Mouse (Mus musculus): ENCODE measurements at regions not wholly inside any gene's neighbourhood (a gene's known extent, or its start where the extent isn't known, plus 50 kb on each side); places are given as distances from the start of the nearest gene placed in this dataset.

DNA sequence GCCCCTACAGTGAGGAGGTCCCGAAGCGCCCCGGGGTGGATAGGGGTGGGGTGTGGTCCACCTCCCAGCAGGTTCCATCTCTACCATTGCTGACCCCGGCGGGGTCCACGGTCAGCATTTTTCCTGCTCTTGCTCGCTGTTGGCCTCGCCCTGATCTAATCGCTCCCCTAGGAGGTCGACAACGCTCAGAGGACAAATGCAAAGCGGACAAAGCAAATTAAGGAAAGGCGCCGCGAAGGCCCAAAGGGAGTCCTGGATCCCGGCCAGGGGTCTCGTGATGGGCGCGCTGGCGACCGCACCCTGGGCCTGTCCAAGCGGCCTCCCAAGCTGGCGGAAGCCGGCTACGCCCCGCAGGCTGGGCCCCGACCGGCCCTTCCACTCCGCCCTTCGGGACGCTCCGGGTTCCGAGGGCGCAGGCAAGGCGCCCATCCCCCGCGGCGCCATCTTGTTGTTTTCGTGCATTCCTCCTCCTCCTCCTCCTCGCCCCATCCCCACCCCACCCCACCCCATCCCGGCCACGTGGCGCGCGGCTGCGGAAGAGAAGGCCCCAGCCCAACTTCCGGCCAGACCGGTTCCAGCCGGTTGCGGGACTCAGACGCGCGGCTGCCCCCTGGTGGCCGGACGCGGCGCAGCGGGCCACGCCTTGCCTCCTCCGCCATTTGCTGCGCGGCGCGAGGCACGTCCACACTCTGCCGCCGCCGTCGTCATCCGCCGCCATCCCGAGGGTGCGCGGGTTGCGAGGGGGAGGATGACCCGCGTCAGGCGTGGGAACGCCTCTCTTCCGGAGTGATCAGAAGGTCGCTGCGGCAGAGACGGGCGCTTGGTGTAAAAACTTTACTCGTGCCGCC lies 76.5 kb upstream of the Chd2 start:
- H3K27ac ChIP-seq (ENCODE audit: insufficient read depth, low read length), result peak overlapping the region; percentile 97
- no peaks in the 10 kb centered on the region for H3K27me3 ChIP-seq (ENCODE audit: control insufficient read depth, insufficient read depth, low read length, poor library complexity, severe bottlenecking)
- H3K9ac ChIP-seq (ENCODE audit: low read depth, poor library complexity, severe bottlenecking), result peak overlapping the region; percentile 86
- no peaks in the 10 kb centered on the region for H3K36me3 ChIP-seq (ENCODE audit: control insufficient read depth, insufficient read depth, low read length, poor library complexity, severe bottlenecking)
- H3K4me1 ChIP-seq (ENCODE audit: control insufficient read depth, insufficient read depth, low read length), result peaks cover 3% of the 10 kb centered on the region
- H3K4me3 ChIP-seq (ENCODE audit: low read depth, low read length), result peak overlapping the region; percentile 82
- H3K9me3 ChIP-seq (replicated peaks; ENCODE audit: control insufficient read depth, insufficient read depth, low read length, poor library complexity, severe bottlenecking), result no peaks in the 10 kb centered on the region
- TF ChIP-seq POLR2A (IDR thresholded peaks at IDR 0.05; ENCODE audit: insufficient read depth, low read length) (no peak), EP300 (IDR thresholded peaks at IDR 0.05; ENCODE audit: insufficient read depth, low read depth, low read length) (peak; percentile 95), CTCF (IDR thresholded peaks at IDR 0.05; ENCODE audit: low read depth, low read length) (peak; percentile 72)

DNA sequence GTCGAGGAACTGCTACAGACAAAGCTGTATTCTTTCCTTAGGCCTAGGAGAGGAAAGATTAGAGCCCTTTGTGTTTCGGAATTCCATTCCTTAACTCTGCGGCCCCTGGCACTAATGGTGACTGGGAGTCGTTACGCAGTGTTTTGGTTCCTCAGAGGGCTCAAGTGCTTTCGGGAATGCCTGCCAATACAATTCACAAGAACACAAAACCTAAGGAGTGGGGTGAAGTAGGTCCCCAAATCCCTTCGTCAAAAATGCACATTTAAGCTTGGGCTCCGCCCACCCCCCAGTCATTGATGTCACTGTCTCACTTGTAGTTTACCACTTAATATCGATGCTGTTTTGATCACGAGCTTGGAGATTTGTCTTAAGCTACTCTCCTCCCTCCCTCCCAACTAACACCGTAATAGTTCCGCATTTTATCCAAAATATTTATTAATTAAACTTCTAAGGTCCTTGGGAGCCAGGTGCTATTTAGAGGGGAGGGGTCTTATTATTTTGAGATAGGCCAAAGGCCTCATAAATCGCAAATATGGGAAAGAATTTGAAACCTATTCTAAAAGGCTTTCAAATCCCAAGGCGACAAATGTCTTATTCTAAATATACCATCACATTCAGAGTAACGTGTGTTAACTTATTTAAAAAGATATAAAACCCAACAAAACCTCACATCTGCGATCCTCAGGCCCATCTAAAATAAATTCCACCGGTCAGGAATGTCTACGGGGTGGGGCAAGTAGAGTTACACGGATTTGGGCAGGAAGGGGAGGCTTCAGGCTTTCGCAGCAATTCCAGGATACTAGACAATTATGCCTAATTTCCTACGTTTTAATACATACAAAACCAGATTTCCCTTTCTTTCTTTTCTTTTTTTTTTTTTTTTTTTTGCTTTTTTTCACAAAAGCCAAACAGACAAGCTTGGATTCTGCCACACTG lies 75.6 kb upstream of the Chd2 start:
- Histone ChIP-seq H3K4me3 (ENCODE audit: low read depth, low read length) (peak overlapping the region; percentile 55), H3K27me3 (ENCODE audit: control insufficient read depth, insufficient read depth, low read length, poor library complexity, severe bottlenecking) (no peaks in the 10 kb centered on the region), H3K36me3 (ENCODE audit: control insufficient read depth, insufficient read depth, low read length, poor library complexity, severe bottlenecking) (no peaks in the 10 kb centered on the region), H3K4me1 (ENCODE audit: control insufficient read depth, insufficient read depth, low read length) (peaks cover 3% of the 10 kb centered on the region), H3K27ac (ENCODE audit: insufficient read depth, low read length) (peak overlapping the region; percentile 97), H3K9me3 (replicated peaks; ENCODE audit: control insufficient read depth, insufficient read depth, low read length, poor library complexity, severe bottlenecking) (no peaks in the 10 kb centered on the region), H3K9ac (ENCODE audit: low read depth, poor library complexity, severe bottlenecking) (peak overlapping the region; percentile 86)
- peak; percentile 83 for TF ChIP-seq EP300 (IDR thresholded peaks at IDR 0.05; ENCODE audit: insufficient read depth, low read depth, low read length)
- TF ChIP-seq POLR2A (IDR thresholded peaks at IDR 0.05; ENCODE audit: insufficient read depth, low read length), result no peak

DNA sequence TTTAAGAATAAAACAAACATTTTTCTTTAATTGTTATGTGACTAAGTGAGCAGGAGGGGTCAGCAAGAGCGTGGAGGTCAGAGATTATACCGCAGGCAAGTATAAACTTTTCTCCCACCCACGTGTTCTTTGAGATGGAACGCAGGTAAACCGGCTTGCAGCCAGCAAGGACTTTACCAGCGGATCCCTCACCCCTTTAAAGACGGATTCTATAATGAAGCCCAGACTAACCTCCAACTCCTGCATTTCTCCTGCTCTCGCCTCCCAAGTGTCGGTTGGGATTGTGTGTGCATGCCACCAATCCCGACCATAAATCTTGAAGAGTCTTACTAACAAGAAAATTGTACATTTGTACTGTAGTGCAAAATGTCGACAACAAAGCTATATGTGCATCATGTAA lies 74.4 kb upstream of the Chd2 start:
- Histone ChIP-seq H3K4me1 (ENCODE audit: control insufficient read depth, insufficient read depth, low read length) (peaks cover 3% of the 10 kb centered on the region), H3K9me3 (replicated peaks; ENCODE audit: control insufficient read depth, insufficient read depth, low read length, poor library complexity, severe bottlenecking) (no peaks in the 10 kb centered on the region), H3K27me3 (ENCODE audit: control insufficient read depth, insufficient read depth, low read length, poor library complexity, severe bottlenecking) (no peaks in the 10 kb centered on the region), H3K4me3 (ENCODE audit: low read depth, low read length) (no peak overlapping the region), H3K36me3 (ENCODE audit: control insufficient read depth, insufficient read depth, low read length, poor library complexity, severe bottlenecking) (no peaks in the 10 kb centered on the region), H3K27ac (ENCODE audit: insufficient read depth, low read length) (peak overlapping the region; percentile 97), H3K9ac (ENCODE audit: low read depth, poor library complexity, severe bottlenecking) (peak overlapping the region; percentile 86)
- TF ChIP-seq CTCF (IDR thresholded peaks at IDR 0.05; ENCODE audit: low read depth, low read length) (no peak), EP300 (IDR thresholded peaks at IDR 0.05; ENCODE audit: insufficient read depth, low read depth, low read length) (no peak), POLR2A (IDR thresholded peaks at IDR 0.05; ENCODE audit: insufficient read depth, low read length) (no peak)

DNA sequence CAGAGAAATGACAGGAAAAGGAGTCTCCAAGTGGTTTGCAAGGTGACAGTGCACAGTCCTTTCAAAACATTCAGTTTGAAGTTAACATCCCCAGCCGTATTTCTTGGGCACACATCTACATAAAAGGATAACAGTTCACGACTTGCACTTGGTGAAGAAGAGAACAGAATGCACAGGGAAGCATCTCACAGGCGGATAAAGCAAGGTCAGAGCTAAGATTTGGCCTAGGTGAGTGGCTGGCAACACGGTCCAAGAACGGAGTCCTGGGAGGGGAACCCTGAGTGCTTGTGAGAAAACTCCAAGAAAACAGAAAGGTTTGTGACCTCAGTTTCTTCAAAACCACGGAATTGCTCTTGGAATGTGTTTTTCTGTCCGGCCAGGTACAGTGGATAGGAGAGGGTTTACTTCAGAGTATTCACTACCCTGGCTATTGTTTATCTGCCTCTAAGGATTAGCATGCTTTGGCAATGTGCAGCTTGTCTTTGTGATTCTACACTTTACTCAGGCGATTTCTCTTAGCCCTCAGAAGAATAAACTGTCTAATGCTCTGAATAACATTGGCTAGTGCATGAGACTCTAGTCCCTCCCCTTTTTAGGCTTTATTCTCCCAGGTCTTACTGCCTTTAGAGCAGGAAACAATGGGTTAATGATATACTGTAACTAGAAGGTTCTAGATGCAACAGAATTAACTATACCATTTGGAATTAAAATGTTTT lies 73.4 kb upstream of the Chd2 start:
- TF ChIP-seq POLR2A (IDR thresholded peaks at IDR 0.05; ENCODE audit: insufficient read depth, low read length) (no peak), EP300 (IDR thresholded peaks at IDR 0.05; ENCODE audit: insufficient read depth, low read depth, low read length) (no peak), CTCF (IDR thresholded peaks at IDR 0.05; ENCODE audit: low read depth, low read length) (no peak)
- no peaks in the 10 kb centered on the region for H3K36me3 ChIP-seq (ENCODE audit: control insufficient read depth, insufficient read depth, low read length, poor library complexity, severe bottlenecking)

DNA sequence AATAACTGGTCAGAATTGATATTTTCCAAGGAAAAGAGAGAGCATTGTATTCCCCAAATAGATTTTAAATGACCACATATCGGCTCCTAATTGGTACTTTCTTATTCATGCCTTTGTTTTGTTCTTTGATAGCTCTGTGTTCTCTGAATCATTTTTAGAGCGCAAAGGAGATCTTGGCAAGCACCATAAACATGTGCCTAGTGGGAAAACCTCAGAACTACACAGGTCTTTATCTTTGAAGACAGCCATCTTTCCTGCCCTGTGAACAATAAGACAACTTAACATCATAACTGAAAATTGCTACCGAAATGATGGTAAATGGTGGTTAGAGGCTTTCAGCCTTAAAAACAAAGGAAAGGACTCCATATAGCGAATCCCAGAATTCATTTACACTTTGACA lies 72.7 kb upstream of the Chd2 start:
- peak overlapping the region; percentile 98; the same call in 1 of the 2 replicates for H3K27ac ChIP-seq (ENCODE audit: insufficient read depth, low read length)
- no peak for TF ChIP-seq POLR2A (IDR thresholded peaks at IDR 0.05; ENCODE audit: insufficient read depth, low read length)

More for the DNA sequence above, 73.4 kb upstream of the Chd2 start:
- Histone ChIP-seq H3K9ac (ENCODE audit: low read depth, poor library complexity, severe bottlenecking) (peak overlapping the region; percentile 86), H3K9me3 (replicated peaks; ENCODE audit: control insufficient read depth, insufficient read depth, low read length, poor library complexity, severe bottlenecking) (no peaks in the 10 kb centered on the region), H3K4me1 (ENCODE audit: control insufficient read depth, insufficient read depth, low read length) (peaks cover 3% of the 10 kb centered on the region), H3K27ac (ENCODE audit: insufficient read depth, low read length) (peak overlapping the region; percentile 98), H3K27me3 (ENCODE audit: control insufficient read depth, insufficient read depth, low read length, poor library complexity, severe bottlenecking) (no peaks in the 10 kb centered on the region), H3K4me3 (ENCODE audit: low read depth, low read length) (no peak overlapping the region)

More for the DNA sequence above, 72.7 kb upstream of the Chd2 start:
- H3K4me1 ChIP-seq (ENCODE audit: control insufficient read depth, insufficient read depth, low read length), result peaks cover 3% of the 10 kb centered on the region
- no peaks in the 10 kb centered on the region for H3K9me3 ChIP-seq (replicated peaks; ENCODE audit: control insufficient read depth, insufficient read depth, low read length, poor library complexity, severe bottlenecking)
- peak overlapping the region; percentile 86 for H3K9ac ChIP-seq (ENCODE audit: low read depth, poor library complexity, severe bottlenecking)
- no peaks in the 10 kb centered on the region for H3K36me3 ChIP-seq (ENCODE audit: control insufficient read depth, insufficient read depth, low read length, poor library complexity, severe bottlenecking)
- no peak overlapping the region for H3K4me3 ChIP-seq (ENCODE audit: low read depth, low read length)
- H3K27me3 ChIP-seq (ENCODE audit: control insufficient read depth, insufficient read depth, low read length, poor library complexity, severe bottlenecking), result no peaks in the 10 kb centered on the region

All from ES-Bruce4 (cell line).